In the genomic region with DNA sequence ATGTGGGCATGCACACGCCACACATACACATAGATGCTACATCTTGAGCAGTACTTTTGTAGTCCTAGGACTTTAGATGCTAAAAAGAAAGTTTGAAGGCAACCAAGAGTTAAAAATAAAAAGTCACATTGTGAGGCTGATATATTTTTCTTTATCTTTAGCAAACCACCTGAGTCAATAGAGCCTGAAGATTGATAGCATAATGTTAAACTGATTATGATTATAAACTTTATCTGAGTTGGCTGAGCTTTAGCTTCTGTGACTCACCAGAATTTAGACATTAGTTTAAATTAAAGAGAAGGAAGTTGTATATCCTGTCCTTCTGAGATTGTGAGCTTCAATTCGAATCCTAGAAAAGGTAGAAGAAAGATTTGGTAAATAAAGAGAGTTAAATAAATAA, we compare ENCODE assay signal across 21 mouse cellular contexts.
A peak's percentile ranks its signal among the peaks of the same experiment; 100 is the strongest.
DNase-seq lines count a peak whose midpoint lies in the region; ATAC-seq and TF ChIP-seq lines count a peak whose summit lies in the region.
"Had no signal": no experiment of that assay in that cellular context is flagged by ENCODE, and none has a peak within 500 bp of the region (broad histone marks: within the 10 kb centered on the region; RNA-seq: fewer than 3 reads in every experiment).

No protein-coding gene starts in this region.

- no peaks in the 10 kb centered on the region for H3K9me3 ChIP-seq in intestine, embryonic 15.5 days
- no peaks in the 10 kb centered on the region for H3K9me3 ChIP-seq in intestine, postnatal 0 days (ENCODE audit: control insufficient read depth)
- H3K9me3 ChIP-seq in stomach, embryonic 15.5 days: no peaks in the 10 kb centered on the region
- no peaks in the 10 kb centered on the region for H3K9me3 ChIP-seq in stomach, postnatal 0 days (ENCODE audit: control insufficient read depth, low read length)
- no peaks in the 10 kb centered on the region for H3K9me3 ChIP-seq in stomach, embryonic 16.5 days (replicated peaks; ENCODE audit: control insufficient read depth, low read length)
- H3K9me3 ChIP-seq: G1E had no signal

- no peak overlapping the region for H3K4me3 ChIP-seq in intestine, embryonic 15.5 days (replicated peaks)
- H3K4me3 ChIP-seq in intestine, postnatal 0 days (ENCODE audit: low read depth, low read length): no peak overlapping the region
- H3K4me3 ChIP-seq in stomach, embryonic 15.5 days (replicated peaks): no peak overlapping the region
- no peak overlapping the region for H3K4me3 ChIP-seq in stomach, postnatal 0 days (ENCODE audit: low read depth, low read length)
- H3K4me3 ChIP-seq in stomach, embryonic 16.5 days (replicated peaks; ENCODE audit: low read length): no peak overlapping the region

- H3K36me3 ChIP-seq in intestine, embryonic 15.5 days: no peaks in the 10 kb centered on the region
- no peaks in the 10 kb centered on the region for H3K36me3 ChIP-seq in intestine, postnatal 0 days (ENCODE audit: control insufficient read depth, insufficient read depth)
- H3K36me3 ChIP-seq in stomach, embryonic 15.5 days: no peaks in the 10 kb centered on the region
- no peaks in the 10 kb centered on the region for H3K36me3 ChIP-seq in stomach, postnatal 0 days (ENCODE audit: control insufficient read depth, insufficient read depth, low read length)
- H3K36me3 ChIP-seq in stomach, embryonic 16.5 days (ENCODE audit: control insufficient read depth, insufficient read depth, low read length): no peaks in the 10 kb centered on the region
- H3K36me3 ChIP-seq: G1E had no signal

- H3K27me3 ChIP-seq in intestine, embryonic 15.5 days (replicated peaks): no peaks in the 10 kb centered on the region
- no peaks in the 10 kb centered on the region for H3K27me3 ChIP-seq in intestine, postnatal 0 days (replicated peaks; ENCODE audit: control insufficient read depth, insufficient read depth, low read length)
- no peaks in the 10 kb centered on the region for H3K27me3 ChIP-seq in stomach, embryonic 15.5 days (replicated peaks)
- no peaks in the 10 kb centered on the region for H3K27me3 ChIP-seq in stomach, postnatal 0 days (ENCODE audit: control insufficient read depth, insufficient read depth, low read length)
- H3K27me3 ChIP-seq in stomach, embryonic 16.5 days (ENCODE audit: control insufficient read depth, insufficient read depth, low read length): no peaks in the 10 kb centered on the region
- H3K27me3 ChIP-seq: CH12.LX, Patski had no signal

- H3K4me2 ChIP-seq in intestine, embryonic 15.5 days (replicated peaks): no peak overlapping the region
- no peak overlapping the region for H3K4me2 ChIP-seq in intestine, postnatal 0 days (replicated peaks; ENCODE audit: low read depth)
- H3K4me2 ChIP-seq in stomach, embryonic 15.5 days: no peak overlapping the region
- no peak overlapping the region for H3K4me2 ChIP-seq in stomach, postnatal 0 days (replicated peaks; ENCODE audit: low read depth)
- no peak overlapping the region for H3K4me2 ChIP-seq in stomach, embryonic 16.5 days (ENCODE audit: low read depth, low read length)

- no peaks in the 10 kb centered on the region for H3K4me1 ChIP-seq in intestine, embryonic 15.5 days (replicated peaks)
- no peaks in the 10 kb centered on the region for H3K4me1 ChIP-seq in intestine, postnatal 0 days (replicated peaks; ENCODE audit: control insufficient read depth, insufficient read depth, low read length)
- H3K4me1 ChIP-seq in stomach, embryonic 15.5 days: no peaks in the 10 kb centered on the region
- no peaks in the 10 kb centered on the region for H3K4me1 ChIP-seq in stomach, postnatal 0 days (replicated peaks; ENCODE audit: control insufficient read depth, insufficient read depth)
- no peaks in the 10 kb centered on the region for H3K4me1 ChIP-seq in stomach, embryonic 16.5 days (ENCODE audit: control insufficient read depth, insufficient read depth, low read length)

- no peak overlapping the region for H3K27ac ChIP-seq in intestine, embryonic 15.5 days
- no peak overlapping the region for H3K27ac ChIP-seq in intestine, postnatal 0 days (ENCODE audit: low read depth, low read length)
- no peak overlapping the region for H3K27ac ChIP-seq in stomach, embryonic 15.5 days
- H3K27ac ChIP-seq in stomach, postnatal 0 days (replicated peaks): no peak overlapping the region
- H3K27ac ChIP-seq in stomach, embryonic 16.5 days (ENCODE audit: low read length): no peak overlapping the region

- ATAC-seq in intestine, embryonic 15.5 days: 0 out of 2 replicates have a peak, but pooled peaks have one; percentile 25
- ATAC-seq in intestine, postnatal 0 days: no peak
- ATAC-seq in stomach, embryonic 15.5 days (ENCODE audit: insufficient read depth, low FRiP score, low read depth): peak; percentile 68
- no peak for ATAC-seq in stomach, postnatal 0 days (ENCODE audit: low FRiP score, low TSS enrichment)
- 0 out of 2 replicates have a peak, but pooled peaks have one; percentile 53 for ATAC-seq in stomach, embryonic 16.5 days (ENCODE audit: insufficient read depth, low FRiP score)
- ATAC-seq: activated CD4-positive, CD25-positive, alpha-beta regulatory T cell, adult 4 months; CD4-positive, CD25-positive, alpha-beta regulatory T cell, adult 4 months; Patski had no signal

- WGBS in intestine, embryonic 15.5 days: 61% methylated on average over 2 of the region's 2 CpGs
- WGBS in intestine, postnatal 0 days: 49% methylated on average over 2 of the region's 2 CpGs
- 71% methylated on average over 2 of the region's 2 CpGs for WGBS in stomach, embryonic 15.5 days
- 47% methylated on average over 2 of the region's 2 CpGs for WGBS in stomach, postnatal 0 days
- WGBS in stomach, embryonic 16.5 days: 54% methylated on average over 2 of the region's 2 CpGs

- TF ChIP-seq CTCF in intestine, postnatal 0 days (IDR thresholded peaks at IDR 0.05; ENCODE audit: low read depth): no peak
- TF ChIP-seq CTCF in stomach, postnatal 0 days (IDR thresholded peaks at IDR 0.05; ENCODE audit: low read depth): no peak

- no peak for DNase-seq in stomach, postnatal 0 days (ENCODE audit: low spot score)
- no peak for DNase-seq in heart, postnatal 4 days
- DNase-seq: adrenal gland, adult 2 months; adrenal gland, adult 8-10 months; adrenal gland, postnatal 10 days; adrenal gland, postnatal 14 days; adrenal gland, postnatal 25 days; adrenal gland, postnatal 36 days; B cell, adult 2 months; cerebellum, adult 11 months; cerebellum, adult 11-12 months; cerebellum, adult 18-20 months had no signal

- TF ChIP-seq EP300 in stomach, postnatal 0 days (optimal IDR thresholded peaks at IDR 0.05): no peak

- H3K9ac ChIP-seq in intestine, embryonic 15.5 days: no peak overlapping the region
- H3K9ac ChIP-seq in intestine, postnatal 0 days (ENCODE audit: low read depth, low read length): no peak overlapping the region
- no peak overlapping the region for H3K9ac ChIP-seq in stomach, embryonic 15.5 days
- H3K9ac ChIP-seq in stomach, postnatal 0 days (ENCODE audit: low read length): no peak overlapping the region
- no peak overlapping the region for H3K9ac ChIP-seq in stomach, embryonic 16.5 days (ENCODE audit: low read length)

Comparison
In these comparisons a context has a peak if more than half of its experiments do, and no peak if none do; other contexts are left out.
1. ATAC-seq: peak in intestine, embryonic 15.5 days (single experiment), stomach, embryonic 15.5 days (single experiment) and stomach, embryonic 16.5 days (single experiment); none in intestine, postnatal 0 days (single experiment) and stomach, postnatal 0 days (single experiment).